Mouse (Mus musculus): ENCODE data around the gene Wdr78. TPM values are rescaled to one million over a fixed set of nuclear protein-coding genes. Genes with fewer than 3 reads are reported as not detected.

Wdr78 gene
- 2.1 and 2.4 TPM in 2 replicates for polyA plus RNA-seq (2015; fragmentation: Nextera tagmentation; extraction: Ambion mirVana)

GRCm38 (mm10) chr4:103114184-103115111 is at the start of gene Wdr78, which contains the start of gene Mier1:
TSS of gene Wdr78 (minus strand) at chr4:103114555.
TSS of gene Mier1 (plus strand) at chr4:103114390.

GRCm38 (mm10) chr4:103026621-103027020 is 87.7 kb downstream of the Wdr78 start, which contains the start of gene Insl5:
TSS of gene Insl5 (minus strand) at chr4:103026842.

Other genes starting within 250 kb of the Wdr78 start
- gene Tctex1d1, start 135.9 kb downstream of the Wdr78 start, polyA plus RNA-seq (2015; fragmentation: Nextera tagmentation; extraction: Ambion mirVana): 4.9 and 7.9 TPM in 2 replicates
- gene Insl5, start 87.7 kb downstream of the Wdr78 start, polyA plus RNA-seq (2015; fragmentation: Nextera tagmentation; extraction: Ambion mirVana): not detected in 2 replicates
- 41.6 and 43.5 TPM in 2 replicates for gene Mier1, start 165 bp downstream of the Wdr78 start, polyA plus RNA-seq (2015; fragmentation: Nextera tagmentation; extraction: Ambion mirVana)
- 7.8 and 9.9 TPM in 2 replicates for gene Slc35d1, start 100.6 kb upstream of the Wdr78 start, polyA plus RNA-seq (2015; fragmentation: Nextera tagmentation; extraction: Ambion mirVana)
- not detected in 2 replicates for gene 4921539E11Rik, start 176.3 kb upstream of the Wdr78 start, polyA plus RNA-seq (2015; fragmentation: Nextera tagmentation; extraction: Ambion mirVana)
- 8.1 and 8.5 TPM in 2 replicates for gene Oma1, start 199.3 kb upstream of the Wdr78 start, polyA plus RNA-seq (2015; fragmentation: Nextera tagmentation; extraction: Ambion mirVana)

Data from neural tube, postnatal 0 days (tissue).